Mouse (Mus musculus) urinary bladder, adult 2 months (tissue): ENCODE measurements around the gene Tex36. TPM values are rescaled to one million over a fixed set of nuclear protein-coding genes. Genes with fewer than 3 reads are reported as not detected.

ENCODE experiments used
- polyA plus RNA-seq: library from polyadenylated mRNA; depleted of rRNA; stranded (reverse); fragments of >200 nt; gene quantifications from 2 replicates; pipeline ENCODE4 v1.2.3, GENCODE M21; 2012; rRNA removed

The Tex36 gene
- polyA plus RNA-seq, 1 experiment = not detected

Other genes starting within 250 kb of the Tex36 start
- gene Edrf1, start 35.4 kb upstream of the Tex36 start, polyA plus RNA-seq = 17.9 and 22.1 TPM in 2 replicates
- not detected in 2 replicates for gene Mmp21, start 77.9 kb upstream of the Tex36 start, polyA plus RNA-seq
- 91.8 and 99.0 TPM in 2 replicates for gene Bccip, start 107.2 kb upstream of the Tex36 start, polyA plus RNA-seq
- 23.3 and 32.4 TPM in 2 replicates for gene Uros, start 107.9 kb upstream of the Tex36 start, polyA plus RNA-seq
- 0.13 and 0.29 TPM in 2 replicates for gene Fank1, start 174.7 kb upstream of the Tex36 start, polyA plus RNA-seq
- gene Dhx32, start 180.6 kb upstream of the Tex36 start, polyA plus RNA-seq = 35.3 and 37.3 TPM in 2 replicates